ENCODE assay signal across 29 mouse cellular contexts in genomic region chr2:19423086-19423485, GRCm38 (mm10). TPM values are rescaled to one million over a fixed set of nuclear protein-coding genes. Genes with fewer than 3 reads are reported as not detected.
A peak's percentile ranks its signal among the peaks of the same experiment; 100 is the strongest.
DNase-seq lines count a peak whose midpoint lies in the region.
"Had no signal": no experiment of that assay in that cellular context is flagged by ENCODE, and none has a peak within 500 bp of the region (broad histone marks: within the 10 kb centered on the region; RNA-seq: fewer than 3 reads in every experiment).

No protein-coding gene starts in this region.

- H3K4me3 ChIP-seq in heart, embryonic 10.5 days: no peak overlapping the region
- H3K4me3 ChIP-seq: forebrain, embryonic 10.5 days; forebrain, embryonic 13.5 days; hindbrain, embryonic 15.5 days; intestine, embryonic 15.5 days had no signal

- H3K9me3 ChIP-seq in heart, embryonic 10.5 days: no peaks in the 10 kb centered on the region
- H3K9me3 ChIP-seq: forebrain, embryonic 10.5 days; forebrain, embryonic 13.5 days; hindbrain, embryonic 15.5 days; intestine, embryonic 15.5 days had no signal

- no peaks in the 10 kb centered on the region for H3K4me1 ChIP-seq in heart, embryonic 10.5 days
- H3K4me1 ChIP-seq: forebrain, embryonic 13.5 days; hindbrain, embryonic 15.5 days; intestine, embryonic 15.5 days had no signal

- intact Hi-C loops in left cerebral cortex, postnatal 4 days (cut with DNase I): no loop called here

- no peak overlapping the region for H3K27ac ChIP-seq in heart, embryonic 10.5 days
- H3K27ac ChIP-seq: forebrain, embryonic 10.5 days; forebrain, embryonic 13.5 days; hindbrain, embryonic 15.5 days; intestine, embryonic 15.5 days had no signal

- H3K27me3 ChIP-seq in heart, embryonic 10.5 days (ENCODE audit: insufficient read depth, poor library complexity, severe bottlenecking): peaks cover 60% of the 10 kb centered on the region

- no peaks in the 10 kb centered on the region for H3K36me3 ChIP-seq in heart, embryonic 10.5 days
- H3K36me3 ChIP-seq: forebrain, embryonic 10.5 days; hindbrain, embryonic 15.5 days; intestine, embryonic 15.5 days had no signal

- DNase-seq in cerebellum, postnatal 10 days: peak; percentile 33 to 48
- DNase-seq in cerebellum, adult 8-10 months: no peak
- peak; percentile 58 for DNase-seq in heart, embryonic 10.5 days (ENCODE audit: low spot score)
- no peak for DNase-seq in heart, adult 9 months (ENCODE audit: low spot score in 2 of 2)
- peak; percentile 48 for DNase-seq in left cerebral cortex, postnatal 4 days
- no peak for DNase-seq in left cerebral cortex, adult 11 months (ENCODE audit: low spot score)
- peak; percentile 75 for DNase-seq in retina, postnatal 1 day
- no peak for DNase-seq in retina, embryonic 14.5 days (ENCODE audit: low spot score)
- DNase-seq: adrenal gland, adult 8-10 months; adrenal gland, postnatal 25 days; cerebellum, adult 18-20 months; cerebellum, adult 9-11 months; gastrocnemius, postnatal 10 days; gastrocnemius, postnatal 36 days had no signal

- WGBS in heart, embryonic 10.5 days: 78% methylated on average over 6 of the region's 6 CpGs

RNA-seq across cellular contexts. Expression of gene Ptf1a, which starts 22.4 kb away (rescaled TPM):
- not detected in 2 replicates for polyA plus RNA-seq in heart, embryonic 10.5 days (2016; fragmentation: Nextera tagmentation; extraction: Ambion mirVana)
- total RNA-seq in left cerebral cortex, postnatal 4 days (2021): not detected
- total RNA-seq: adrenal gland, adult 8-10 months; adrenal gland, postnatal 25 days; ES-E14; gastrocnemius, adult 18-20 months; gastrocnemius, postnatal 10 days; gastrocnemius, postnatal 36 days; granulocyte monocyte progenitor cell, adult 5-6 weeks; heart, adult 8-10 months; heart, postnatal 25 days; hematopoietic stem cell, adult 5-6 weeks had no signal
- polyA plus RNA-seq: activated CD4-positive, CD25-positive, alpha-beta regulatory T cell, adult 4 months; embryonic facial prominence, embryonic 14.5 days; forebrain, embryonic 10.5 days; forebrain, embryonic 16.5 days; heart, embryonic 14.5 days; heart, postnatal 0 days had no signal

RNA-seq across cellular contexts. Expression of gene Msrb2, which starts 51.8 kb away (rescaled TPM):
- polyA plus RNA-seq in heart, embryonic 10.5 days (2016; fragmentation: Nextera tagmentation; extraction: Ambion mirVana): 23.9 and 29.6 TPM in 2 replicates
- 1 to 10 TPM; 5.9 to 7.3 TPM for total RNA-seq in left cerebral cortex, postnatal 4 days (2021)

Comparison
In these comparisons a context has a peak if more than half of its experiments do, and no peak if none do; other contexts are left out.
1. DNase-seq: peak in cerebellum, postnatal 10 days (2 of 2), heart, embryonic 10.5 days (single experiment), left cerebral cortex, postnatal 4 days (single experiment) and retina, postnatal 1 day (single experiment); none in cerebellum, adult 8-10 months (single experiment), heart, adult 9 months (0 of 2), left cerebral cortex, adult 11 months (single experiment) and retina, embryonic 14.5 days (single experiment).